Mouse (Mus musculus) 3134 (cell line): ENCODE measurements at regions not wholly inside any gene's neighbourhood (a gene's known extent, or its start where the extent isn't known, plus 50 kb on each side); places are given as distances from the start of the nearest gene placed in this dataset.
A peak's percentile ranks its signal among the peaks of the same experiment; 100 is the strongest.

Experiments
- DNase-seq: peaks from one replicate; pipeline ENCODE4 v3.0.0-alpha.2; 2011; ENCODE audit warnings: low spot score; ENCODE audit not compliant: insufficient read length; ENCODE audit errors: extremely low read depth

- no peak for DNase-seq
Measured at GRCm38 (mm10) chr10:99959279-99959678, 56.2 kb upstream of the Kitl start.

- no peak for DNase-seq
Measured at GRCm38 (mm10) chr10:99952486-99952885, 62.9 kb upstream of the Kitl start.

GRCm38 (mm10) chr10:99951718-99952117 lies 63.7 kb upstream of the Kitl start:
- no peak for DNase-seq

DNA sequence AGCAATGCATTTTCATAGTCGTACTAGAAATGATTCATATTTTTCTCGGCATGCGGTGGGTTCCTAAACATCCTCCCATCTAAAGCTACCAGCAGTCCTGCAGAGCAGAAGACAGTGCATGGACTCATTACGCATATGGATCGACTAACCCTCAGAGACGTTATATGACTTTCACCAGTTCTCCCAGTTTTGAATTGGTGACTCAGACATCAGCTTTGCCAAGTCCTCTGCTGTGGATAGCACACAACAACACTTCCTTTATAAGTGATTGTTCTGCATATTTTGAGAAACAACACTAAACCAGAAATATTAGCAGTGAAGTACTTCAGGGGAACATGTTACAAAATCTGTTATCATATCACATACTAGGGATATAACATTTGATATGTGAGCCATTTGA lies 64.1 kb upstream of the Kitl start:
- DNase-seq, result peak; percentile 43

- DNase-seq, result no peak
Measured at GRCm38 (mm10) chr10:99948740-99949139, 66.7 kb upstream of the Kitl start.

DNA sequence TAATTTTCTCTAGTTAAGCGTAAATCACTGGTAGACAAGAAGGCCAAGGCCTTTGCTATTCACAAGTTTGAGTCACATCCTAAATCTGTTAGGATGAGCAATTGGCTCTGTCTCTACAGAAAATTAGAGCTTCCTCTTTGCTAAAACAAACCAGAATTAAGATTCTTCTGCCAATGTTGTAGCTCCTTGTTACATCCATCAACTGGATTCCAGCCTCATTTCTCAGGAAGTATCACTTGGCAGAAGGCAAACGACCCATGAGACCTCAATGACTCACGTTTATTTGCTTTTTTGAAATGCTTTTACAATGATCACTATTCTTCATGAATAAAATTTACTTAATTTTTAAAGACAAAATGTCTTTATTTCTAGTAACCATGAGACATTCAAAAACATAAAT lies 70.0 kb upstream of the Kitl start:
- DNase-seq, result peak; percentile 10

- DNase-seq, result no peak
Measured at GRCm38 (mm10) chr10:99941665-99942064, 73.8 kb upstream of the Kitl start.

DNA sequence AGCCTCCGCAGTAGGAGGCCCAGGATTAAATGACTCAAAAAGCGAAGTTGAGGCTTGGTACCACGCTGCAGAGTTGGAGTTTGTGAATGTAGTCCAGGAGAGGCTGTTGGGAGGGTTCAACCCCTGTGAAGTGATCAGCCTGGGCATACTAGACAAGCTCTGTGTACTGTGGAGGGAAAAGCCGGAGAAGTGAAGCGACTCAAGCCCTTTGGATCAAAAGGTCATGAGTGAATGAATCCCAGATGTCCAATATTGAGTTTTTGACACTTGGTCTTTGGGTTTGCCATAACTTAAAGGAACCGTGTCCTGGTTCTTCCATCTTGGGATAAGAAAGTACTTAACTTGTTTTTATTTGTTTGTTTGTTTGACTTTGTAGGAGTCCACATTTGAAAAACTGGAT lies 76.5 kb upstream of the Kitl start:
- DNase-seq, result no peak

DNA sequence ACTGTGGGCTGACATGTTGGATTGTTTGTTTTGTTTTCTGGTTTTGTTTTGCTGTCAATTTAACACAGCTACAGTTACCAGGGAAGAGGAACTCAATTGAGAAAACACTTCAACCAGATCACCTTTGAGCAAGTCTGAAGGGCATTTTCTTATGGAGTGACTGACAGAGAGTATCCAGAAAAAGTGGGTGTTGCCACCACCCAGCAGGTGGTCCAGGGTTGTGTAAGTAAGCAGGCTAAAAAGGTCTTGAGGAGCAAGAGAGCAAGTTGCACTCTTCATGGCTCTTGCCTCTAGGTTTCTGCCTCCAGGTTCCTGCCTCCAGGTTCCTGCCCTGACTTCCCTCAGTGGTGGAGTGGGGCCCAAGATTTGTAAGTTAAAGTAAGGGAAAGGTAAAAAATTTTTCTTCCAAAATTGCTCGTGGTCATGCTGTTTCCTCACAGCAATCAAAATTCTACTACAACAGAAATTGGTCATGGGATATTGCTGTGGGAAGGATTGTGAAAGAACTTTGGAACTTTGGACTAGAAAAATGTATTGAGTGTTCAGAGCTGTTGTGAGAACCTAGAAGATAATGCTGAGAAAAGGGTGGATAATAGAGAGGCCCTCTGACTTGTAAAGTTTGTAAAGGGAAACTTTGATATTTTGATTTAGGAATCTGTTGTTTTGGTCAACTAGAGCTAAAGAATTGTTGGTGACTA lies 77.4 kb upstream of the Kitl start:
- no peak for DNase-seq

DNA sequence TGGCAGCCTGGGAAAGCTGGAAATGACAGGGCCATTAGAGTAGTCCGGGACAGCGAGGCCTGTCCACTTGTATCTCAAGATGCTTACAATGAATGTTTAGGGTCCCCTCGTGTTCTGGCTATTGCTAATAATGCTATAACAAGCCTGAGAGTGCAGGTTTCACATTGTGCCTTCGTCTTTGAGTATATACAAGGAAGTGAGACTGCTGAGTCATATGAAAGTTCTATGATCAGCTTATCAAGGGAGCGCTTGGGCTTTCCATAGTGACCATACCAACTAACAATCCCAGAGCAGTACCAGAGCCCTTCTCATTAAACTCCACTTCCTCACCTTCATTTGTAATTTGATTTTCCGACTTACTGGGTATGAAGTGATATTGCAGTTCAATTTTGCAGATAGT lies 86.2 kb upstream of the Kitl start:
- DNase-seq, result no peak

- DNase-seq, result no peak
Measured at GRCm38 (mm10) chr10:99927913-99928312, 87.5 kb upstream of the Kitl start.

DNA sequence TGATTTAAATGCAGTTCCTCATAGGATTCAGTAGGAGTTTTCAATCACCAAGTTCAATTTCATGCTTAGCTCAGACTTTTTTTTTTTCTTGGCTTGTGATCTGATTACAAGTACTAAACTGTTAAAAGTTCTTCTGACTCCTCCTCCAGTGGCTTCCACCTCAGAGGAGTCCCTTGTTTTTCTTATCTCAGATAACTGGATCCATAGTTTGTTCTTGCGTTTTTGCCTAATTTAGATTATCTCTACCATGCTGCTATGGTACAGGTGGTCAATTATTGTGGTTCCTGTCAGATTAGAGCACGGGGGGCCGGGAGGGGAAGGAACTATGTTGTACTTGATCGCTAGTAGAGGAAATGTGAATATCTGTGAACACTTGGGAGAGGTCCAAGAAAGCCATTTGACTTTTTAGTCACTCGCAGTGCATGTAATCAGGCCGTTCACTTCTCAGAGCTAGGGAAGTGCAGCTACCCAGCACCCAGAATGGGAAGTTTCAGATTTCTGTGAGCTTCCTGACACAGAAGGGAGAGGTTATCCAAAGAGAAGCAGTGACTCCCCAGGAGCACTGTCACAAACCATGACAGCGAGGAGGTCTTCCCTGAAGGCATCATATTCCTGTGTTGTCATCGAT lies 89.0 kb upstream of the Kitl start:
- no peak for DNase-seq

DNA sequence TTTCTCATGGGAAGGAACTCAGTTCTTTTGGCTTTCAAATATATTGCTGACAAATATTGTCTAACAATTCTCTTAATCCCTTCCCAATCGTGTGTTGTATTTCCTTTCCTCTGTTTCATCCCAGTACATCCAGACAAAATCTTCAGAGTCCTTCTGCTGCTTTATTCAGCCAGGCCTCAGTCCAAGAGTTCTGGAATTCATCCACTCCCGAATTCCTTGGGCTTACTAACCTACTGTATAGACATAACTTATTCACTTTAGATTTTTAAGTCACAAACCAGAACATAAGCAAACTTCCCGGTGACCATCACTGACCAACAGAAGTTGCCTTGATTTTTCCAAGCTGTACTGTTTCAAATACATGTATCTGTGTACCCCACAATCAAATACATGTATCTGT lies 90.9 kb upstream of the Kitl start:
- DNase-seq, result no peak

DNA sequence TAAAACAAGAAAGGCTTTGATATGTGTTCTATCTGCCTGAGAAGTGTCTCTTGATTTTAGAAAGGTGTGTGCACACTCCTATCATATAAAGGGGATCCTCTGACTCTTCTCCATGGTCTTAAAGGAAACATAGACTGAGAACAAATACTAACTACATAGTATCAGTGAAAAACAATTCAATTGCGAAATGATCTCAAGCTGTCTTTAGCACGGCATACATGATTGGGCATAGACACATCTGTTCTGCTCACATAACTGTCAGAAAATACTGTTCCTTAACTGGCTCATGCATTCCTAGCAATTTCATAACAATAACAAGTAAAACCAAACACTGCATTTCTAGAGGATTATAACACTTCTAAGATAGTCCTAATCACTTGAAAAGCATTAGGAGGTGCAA lies 95.5 kb upstream of the Kitl start:
- DNase-seq, result no peak

DNA sequence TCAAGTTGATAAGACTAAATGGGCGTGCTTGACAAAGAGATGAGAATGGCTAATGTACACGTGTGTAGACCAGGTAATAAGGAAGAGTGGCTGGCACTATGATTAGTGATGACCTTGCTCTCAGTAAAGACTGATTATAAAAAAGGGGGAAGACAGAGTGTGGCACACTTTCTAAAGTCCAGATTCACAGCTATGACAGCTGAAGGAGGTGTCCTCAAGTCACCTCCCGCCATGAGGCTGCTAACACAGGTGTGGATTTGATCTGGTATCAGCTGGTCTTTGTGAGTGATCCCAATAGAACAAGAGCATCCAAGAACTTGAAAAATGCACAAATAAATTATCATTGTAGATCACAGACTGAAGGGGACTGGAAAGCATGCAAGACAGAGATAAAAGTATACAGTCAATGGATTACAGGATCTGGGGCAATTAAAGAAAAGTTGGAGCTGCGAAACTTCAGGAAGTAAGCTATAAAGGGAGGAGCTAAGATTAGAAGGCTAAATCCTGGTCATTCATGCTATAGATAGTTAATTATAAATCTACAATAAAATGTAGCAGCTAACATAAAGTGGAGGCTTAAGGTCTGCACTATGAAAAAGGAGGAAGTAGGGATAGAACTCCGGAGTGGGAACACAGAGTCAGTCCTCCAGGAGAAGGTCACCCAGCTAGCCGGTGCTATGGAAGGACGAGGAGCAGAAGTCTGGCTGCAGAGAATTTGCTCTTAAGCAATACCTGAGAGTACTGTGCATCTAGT lies 96.7 kb upstream of the Kitl start:
- no peak for DNase-seq

GRCm38 (mm10) chr10:99913846-99914187 lies 101.6 kb upstream of the Kitl start:
- DNase-seq, result no peak

GRCm38 (mm10) chr10:99913001-99913845 lies 102.2 kb upstream of the Kitl start:
- DNase-seq, result no peak

DNA sequence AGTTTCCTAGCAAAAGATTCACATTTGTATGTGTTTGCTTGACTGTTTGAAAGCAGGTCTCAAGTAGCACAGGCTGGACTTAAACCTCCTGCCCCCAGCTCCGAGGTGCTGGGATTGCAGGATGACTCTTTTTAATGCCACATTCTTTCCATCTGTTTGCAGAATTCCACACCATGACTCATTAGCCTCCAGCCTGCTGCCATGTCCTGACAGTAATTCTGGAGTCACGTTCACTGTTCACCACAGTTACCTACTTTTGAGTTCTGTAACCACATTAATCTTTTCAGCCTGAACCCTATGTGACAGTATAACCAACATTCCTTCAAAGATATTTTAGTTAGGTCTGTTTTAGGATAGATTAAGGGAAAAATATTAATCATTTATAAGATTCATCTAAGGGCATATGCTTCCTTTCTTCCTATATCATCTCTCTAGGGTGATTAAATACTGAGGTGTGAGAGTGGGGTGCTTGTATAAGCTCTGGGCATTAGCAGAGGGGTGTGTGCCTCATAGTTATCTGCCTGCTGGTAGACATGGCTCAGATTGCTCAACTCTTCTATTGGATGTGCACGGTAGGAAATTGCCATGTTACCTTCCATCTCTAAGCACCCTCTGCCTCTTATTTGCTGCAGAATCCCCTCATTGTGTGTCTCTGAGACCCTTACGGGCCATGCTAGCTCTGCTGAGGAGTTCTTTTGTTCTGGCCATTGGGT lies 105.3 kb upstream of the Kitl start:
- peak; percentile 69 for DNase-seq

- DNase-seq, result peak; percentile 6
Measured at GRCm38 (mm10) chr10:99908044-99908443, 107.4 kb upstream of the Kitl start.

DNA sequence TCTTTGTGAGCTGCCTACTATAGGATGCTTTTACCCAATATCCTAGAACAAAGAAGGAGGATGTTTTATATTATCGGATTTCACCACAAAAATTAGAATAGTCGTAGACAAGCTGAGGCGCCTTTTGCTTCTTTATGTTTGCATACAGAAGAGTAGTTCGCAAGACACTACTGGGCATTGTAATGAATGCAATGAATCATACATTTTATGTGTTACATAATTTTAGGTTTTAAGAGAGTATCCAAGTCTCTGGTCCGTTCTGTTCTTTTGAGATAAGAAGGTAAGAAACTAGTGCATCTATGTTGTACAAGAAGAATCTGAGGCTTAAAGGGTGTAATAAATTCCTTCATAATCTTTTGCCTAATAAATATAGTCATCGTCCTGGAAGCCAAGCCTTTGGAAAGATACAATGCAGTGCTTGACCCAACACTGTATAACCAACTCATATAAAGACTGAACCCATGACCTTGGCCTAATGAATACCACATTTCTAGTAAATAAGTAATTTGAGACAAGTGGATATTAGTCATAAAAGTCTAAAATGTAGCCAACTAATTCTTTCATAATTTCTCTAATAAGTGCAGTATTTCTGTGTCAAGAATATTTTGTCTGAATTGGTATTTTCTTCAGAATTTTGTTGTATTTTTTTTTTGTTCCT lies 108.5 kb upstream of the Kitl start:
- peak; percentile 7 for DNase-seq
